Mouse (Mus musculus): ENCODE measurements at regions not wholly inside any gene's neighbourhood (a gene's known extent, or its start where the extent isn't known, plus 50 kb on each side); places are given as distances from the start of the nearest gene placed in this dataset.

GRCm38 (mm10) chr4:106859476-106859875 is 51.0 kb upstream of the Ssbp3 start:
- peak in 1 of 2 experiments; percentile 60 for DNase-seq

- DNase-seq: no peak
These were observed 52.0 kb upstream of the Ssbp3 start for GRCm38 (mm10) chr4:106858357-106859088.

GRCm38 (mm10) chr4:106855771-106856170 is 51.0 kb upstream of the Acot11 start:
- no peak for DNase-seq

DNA sequence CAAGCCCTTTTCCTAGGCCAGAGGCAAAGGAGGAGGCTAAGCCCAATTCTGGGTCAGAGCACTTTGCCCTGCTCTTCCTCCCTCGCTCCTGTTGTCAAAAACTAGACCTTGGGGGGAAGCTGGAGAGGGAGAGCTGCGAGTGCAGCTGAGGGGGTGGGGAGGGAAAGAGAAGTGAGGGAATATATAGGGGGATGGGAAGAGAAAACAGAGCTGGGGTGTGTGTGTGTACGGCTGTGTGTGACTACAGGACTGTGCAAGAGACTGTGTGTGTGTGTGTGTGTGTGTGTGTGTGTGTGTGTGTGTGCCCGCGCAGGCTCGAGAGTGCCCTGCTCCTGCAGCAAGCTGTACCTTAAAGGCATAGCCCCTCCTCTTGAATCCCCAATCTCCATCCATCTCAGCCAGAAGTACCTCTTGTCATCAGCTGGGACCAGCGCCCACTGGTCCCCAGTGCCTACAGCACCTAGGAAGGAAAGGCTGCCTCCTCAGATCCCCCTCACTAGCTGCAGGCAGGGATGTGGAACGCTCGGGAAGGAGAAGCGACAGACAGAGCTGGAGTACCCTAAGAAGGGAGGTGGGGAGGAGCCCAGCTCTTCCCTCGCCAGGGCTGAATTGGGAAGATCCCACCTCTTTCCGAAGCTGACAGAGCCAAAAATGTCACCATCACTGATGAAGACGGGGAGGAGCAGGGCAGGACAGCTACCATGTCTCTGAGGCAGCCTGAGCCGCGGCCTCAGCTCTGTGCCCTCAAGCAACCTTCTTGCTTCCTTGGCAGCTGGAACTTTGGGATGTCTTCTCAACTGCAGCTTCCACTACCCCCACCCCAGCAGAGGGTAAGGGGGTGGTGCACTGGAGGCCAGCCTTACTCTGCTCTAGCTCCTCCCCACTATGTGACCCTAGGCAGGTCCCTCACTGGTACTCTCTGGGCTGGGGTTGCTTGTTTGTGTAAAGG is 49.8 kb upstream of the Acot11 start:
- no peak for DNase-seq
